Mouse (Mus musculus) regulatory T cell (primary cell): ENCODE results near the gene Syngr1.

Experiments
- in situ Hi-C: fragments of 300-600 bp; cut with MboI, MseI; formaldehyde crosslinking; loops from one replicate; pipeline ENCODE4 v1.15.1; 2025; ENCODE audit warnings: high pct_unique_total_duplicates

Syngr1 gene

DNA sequence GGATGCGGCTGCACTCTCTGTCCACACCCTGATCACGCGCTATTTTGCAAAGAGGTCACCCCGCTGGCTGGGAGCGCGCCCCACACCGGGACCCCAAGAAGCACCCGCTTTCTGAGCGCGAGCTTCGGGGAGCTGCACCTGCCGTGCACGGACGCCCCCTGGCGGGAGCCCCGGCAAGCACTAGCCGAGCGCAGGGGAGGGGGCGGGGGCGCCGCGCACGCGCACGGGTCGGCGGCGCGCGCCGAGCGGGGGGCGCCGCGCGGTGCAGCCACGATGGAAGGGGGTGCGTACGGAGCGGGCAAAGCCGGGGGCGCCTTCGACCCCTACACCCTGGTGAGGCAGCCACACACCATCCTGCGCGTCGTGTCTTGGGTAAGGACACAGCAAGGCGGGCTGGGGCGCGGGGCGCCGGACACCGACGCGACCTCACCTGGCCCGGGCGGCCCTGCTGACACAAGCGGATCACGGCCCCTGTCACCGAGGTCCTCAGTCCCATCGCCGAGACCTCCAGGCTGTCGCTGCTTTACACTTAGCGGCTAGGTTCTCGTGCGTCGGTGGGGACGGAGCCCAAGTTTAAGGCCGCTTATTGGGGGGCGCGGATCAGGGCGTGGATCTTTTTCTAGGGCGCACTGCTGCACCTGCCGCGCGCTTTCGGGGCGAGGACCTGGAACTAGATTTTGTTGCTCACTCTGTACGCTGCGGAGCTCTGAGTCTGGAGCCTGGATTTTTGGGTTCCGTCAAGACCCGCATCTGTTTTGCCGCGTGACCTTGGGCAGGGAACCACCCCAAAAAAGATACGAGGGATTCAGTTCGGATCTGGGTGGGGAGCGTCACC lies at the start of gene Syngr1, which contains the start of gene Rpl3:
Gene Syngr1 (plus strand): TSS at position 214 of the 835 bp plus-strand sequence.
Gene Rpl3 (minus strand): TSS at position 748 of the 835 bp plus-strand sequence.
- in situ Hi-C loops: no loop called here

DNA sequence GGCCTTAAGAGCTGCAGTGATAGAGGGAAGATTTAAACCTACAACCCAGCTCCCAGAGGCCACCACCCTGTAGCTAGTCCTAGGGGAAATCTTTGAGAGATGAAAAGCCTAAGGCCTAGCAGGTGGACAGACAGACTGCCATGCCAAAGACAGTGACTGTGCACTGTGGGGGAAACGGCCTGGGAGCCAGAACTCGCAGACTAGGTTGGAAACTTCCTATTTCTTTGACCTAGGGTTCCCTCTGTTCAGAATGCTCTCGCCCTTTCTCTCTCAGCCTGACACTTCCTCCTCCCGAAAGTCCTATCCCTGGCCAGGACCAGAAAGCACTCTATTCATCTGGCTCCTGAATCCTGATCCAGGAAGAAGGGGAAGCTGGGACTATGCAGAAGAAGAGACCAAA lies 49.0 kb upstream of the Syngr1 start:
- in situ Hi-C loops: no loop called here

DNA sequence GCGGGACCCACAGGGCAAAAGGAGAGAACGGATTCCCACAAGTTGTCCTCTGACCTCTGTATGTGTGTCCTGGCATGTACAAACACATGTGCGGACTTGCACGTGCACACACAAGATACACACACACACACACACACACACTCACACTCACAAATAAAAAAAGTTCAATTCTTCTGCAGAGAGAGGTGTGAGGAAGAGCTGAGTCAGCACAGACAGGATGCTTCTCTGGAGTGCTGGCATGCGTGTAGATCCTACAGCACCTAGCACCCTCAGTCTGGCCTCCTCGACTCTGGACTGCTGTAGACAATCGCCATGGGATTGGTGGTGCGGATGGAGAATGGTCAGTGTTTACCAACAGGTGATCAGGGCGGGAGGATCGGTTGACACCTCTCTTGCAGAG lies 46.9 kb upstream of the Syngr1 start:
- in situ Hi-C loops: no loop called here

DNA sequence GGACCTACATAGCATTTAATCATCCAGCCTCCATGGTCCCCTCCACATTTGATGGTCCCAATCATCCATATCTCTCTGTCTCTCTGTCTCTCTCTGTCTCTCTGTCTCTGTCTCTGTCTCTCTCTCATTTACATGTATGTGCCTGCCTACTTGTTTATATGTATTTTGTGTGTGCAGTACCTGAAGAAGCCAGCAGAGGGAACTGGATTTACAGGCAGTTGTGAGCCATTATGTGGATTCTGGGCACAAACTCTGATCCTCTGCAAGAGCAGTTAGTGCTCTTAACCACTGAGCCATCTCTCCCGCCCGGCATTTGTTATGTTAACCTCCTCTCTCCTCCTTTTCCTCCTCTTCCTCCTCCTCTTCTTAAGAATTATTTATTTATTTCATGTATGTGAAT lies 45.4 kb upstream of the Syngr1 start:
- in situ Hi-C loops: no loop called here

DNA sequence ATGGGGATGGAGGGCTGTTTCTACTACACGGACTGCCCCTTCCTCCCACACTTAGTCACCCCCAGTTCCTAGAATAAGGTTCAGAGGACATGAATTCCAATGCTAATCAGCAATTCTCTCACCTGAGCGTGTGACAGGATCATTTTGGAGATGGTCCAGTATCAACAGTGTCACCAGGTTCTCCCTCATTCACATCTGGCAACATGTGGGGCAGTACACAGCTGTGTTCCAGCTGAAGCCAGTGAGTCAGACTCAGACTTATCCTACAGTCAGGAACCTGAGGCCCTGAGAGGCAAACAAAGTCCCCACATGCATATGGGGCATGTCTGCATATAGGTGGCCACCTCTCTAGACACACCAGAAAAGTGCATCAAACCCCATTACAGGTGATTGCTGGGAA lies 43.9 kb upstream of the Syngr1 start:
- in situ Hi-C loops: no loop called here

DNA sequence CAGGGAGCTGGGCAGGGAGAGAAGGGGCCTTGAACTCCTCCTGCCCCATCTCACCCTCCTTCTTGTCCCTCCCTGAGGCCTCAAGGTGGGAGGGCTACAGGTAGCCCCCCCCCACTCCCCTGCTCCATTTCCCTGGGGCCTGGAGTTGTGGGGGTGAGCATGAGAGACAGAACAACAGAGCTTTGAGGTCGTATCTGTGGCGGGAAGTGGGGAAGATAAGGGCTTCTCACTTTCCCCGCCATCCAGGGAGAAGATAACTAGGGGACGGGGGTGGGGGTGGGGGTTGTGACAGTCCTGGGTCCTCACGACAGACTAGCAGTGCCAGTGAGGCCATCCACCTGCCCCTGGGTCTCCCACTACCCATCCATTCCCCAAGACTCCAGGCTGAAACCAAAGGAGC lies 43.2 kb upstream of the Syngr1 start:
- in situ Hi-C loops: no loop called here

DNA sequence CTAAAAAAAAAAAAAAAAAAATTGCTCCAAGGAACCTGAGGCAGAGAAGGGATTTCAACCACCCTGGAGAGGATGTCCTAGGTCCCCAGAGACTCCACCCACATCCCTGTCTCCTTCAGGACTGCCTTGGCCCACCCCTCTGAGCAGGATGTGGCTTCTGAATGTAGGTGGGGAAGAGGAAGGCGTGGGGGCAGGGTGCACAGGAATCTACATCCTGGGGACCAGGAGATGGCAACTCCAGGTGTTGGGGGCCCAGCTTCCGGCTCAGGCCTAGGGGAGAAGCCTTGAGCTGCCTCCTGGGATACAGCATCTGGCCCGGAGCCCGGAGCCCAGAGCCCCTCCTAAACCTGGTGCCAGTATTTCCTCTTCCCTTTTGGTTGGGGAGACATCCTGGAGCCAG lies 41.0 kb upstream of the Syngr1 start:
- in situ Hi-C loops: loop anchor here (25.0 kb wide), 1 partner anchor 1463 kb away; the partner anchor contains the start of gene Cyth4

DNA sequence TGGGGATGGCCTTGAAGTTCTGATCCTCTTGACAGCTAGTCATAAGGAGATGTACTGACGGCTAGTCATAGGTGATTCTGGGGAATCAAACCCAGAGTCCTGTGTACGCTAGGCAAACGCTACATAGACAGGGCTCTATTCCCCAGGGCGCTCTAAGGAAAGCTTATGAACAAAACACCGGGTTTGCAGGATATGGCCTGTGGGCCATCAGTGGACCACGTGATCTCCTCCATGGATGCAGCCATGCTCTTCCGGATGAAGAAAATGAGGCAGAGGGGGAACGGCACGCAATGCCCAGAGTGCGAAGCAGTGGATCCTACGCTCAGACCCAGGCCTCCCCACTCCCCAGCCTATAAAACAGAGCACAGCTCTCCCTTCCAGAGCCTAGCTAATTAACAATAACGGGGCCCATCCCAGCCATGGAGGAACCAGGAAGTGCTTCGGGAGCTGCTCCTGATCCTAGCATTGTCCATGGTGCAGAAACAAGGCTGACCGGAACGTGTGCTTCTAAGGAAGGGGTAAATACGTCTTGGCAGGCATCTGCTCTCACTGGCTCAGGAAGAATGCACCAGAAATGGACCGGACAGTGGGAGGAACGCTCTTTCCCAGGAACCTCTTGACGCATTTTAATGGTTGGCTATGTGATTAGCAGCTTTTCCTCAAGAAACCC lies 39.9 kb upstream of the Syngr1 start:
- in situ Hi-C loops: loop anchor here (25.0 kb wide), 1 partner anchor 1464 kb away; the partner anchor contains the start of gene Cyth4

DNA sequence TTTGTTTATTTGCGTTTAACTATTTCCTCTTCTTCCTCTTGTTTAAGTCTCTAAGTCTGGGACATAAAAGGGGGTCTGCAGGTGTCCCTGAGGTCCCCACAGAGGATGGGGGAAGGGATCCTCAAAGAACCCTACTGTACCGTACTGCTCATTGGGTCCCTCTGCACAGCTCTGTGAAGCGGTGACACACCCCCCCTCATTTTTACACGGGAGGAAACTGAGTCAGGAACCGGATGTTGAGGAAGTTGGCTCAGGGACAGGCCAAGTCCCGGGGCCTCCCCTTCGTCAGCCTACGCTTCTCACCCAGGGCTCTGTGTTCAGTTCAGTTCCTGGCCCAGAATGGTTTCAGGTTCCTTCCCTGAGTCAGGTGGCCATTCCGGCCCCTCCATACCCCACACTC lies 39.4 kb upstream of the Syngr1 start:
- in situ Hi-C loops: loop anchor here (25.0 kb wide), 1 partner anchor 1464 kb away; the partner anchor contains the start of gene Cyth4

DNA sequence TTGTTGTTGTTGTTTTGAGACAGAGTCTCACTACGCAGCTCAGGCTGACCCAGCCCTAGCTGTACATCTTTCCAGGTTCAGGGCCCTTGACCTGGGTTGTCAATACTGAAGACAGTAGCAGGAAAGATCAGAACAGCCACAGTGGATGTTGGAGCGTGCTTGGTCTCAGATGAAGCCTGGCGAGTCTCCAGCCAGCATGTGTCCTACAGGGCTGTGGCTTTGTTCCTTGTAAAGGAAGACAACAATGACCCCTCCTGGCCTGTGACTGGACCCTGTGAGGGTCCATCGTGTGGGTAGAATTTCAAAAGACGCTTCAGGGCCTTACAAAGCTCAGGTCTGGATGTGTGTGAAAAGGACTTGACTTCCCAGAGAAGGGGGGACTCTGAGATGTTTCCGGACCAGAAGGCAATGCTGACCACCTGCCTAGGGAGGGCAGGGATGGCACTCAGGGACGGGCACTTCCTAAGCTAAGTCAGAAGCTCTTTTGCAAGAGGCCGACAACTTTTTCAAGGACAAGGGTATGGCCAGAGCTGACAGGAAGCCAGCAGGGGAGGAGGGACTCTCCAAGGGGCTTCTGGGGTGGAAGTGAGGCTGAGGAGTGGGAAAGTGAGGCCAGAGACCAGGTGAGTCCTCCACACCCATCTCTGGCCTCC lies 37.6 kb upstream of the Syngr1 start:
- in situ Hi-C loops: loop anchor here (25.0 kb wide), 1 partner anchor 1466 kb away; the partner anchor contains the start of gene Cyth4

DNA sequence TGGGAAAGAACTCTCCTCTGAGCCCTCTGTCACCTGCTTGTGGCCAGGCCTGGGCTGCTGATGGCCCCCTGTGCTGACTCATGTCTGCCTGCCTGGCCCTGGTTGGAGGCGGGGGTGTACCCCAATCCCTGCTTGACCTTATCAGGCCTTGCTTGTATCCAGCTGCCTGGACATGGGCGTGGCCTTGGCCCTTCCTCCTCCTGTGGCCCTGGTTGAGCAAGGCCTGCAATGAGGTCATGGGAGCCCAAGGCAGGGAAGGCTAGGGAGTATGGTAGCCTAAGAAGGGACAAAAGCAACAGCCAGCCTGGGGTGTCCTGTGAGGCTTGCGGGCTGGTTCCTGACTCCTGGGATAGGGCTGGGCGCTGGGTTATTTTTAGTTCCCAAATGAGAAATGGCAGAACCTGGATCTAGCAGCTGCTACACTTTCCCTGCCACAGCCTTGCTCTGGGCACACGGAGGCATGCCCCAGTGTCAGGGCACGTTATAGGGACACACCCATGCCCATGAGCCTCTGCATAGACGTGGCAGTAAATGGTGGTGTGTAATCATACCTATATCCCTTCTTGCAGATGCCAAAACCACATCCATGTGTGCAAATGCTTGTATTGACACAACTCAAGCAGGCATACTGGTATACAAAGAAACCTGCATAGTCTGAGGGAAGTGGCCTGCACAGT lies 37.0 kb upstream of the Syngr1 start:
- in situ Hi-C loops: loop anchor here (25.0 kb wide), 1 partner anchor 1467 kb away; the partner anchor contains the start of gene Cyth4

DNA sequence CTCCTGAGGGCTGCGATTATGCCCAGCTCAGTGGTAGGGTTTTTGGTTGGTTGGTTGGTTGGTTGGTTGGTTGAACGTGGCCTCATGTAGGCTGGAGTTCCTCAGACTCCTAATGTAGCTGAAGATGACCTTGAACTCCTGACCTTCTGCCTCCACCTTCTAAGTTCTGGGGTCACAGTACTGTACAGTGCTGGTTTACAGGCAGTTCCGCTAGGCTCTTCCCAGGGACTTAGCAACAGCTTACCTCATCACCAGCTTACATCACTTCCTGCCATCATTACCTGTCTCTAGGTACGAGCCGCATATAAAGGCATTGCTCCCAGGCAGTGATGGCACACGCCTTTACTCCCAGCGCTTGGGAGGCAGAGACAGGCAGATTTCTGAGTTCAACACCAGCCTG lies 33.0 kb upstream of the Syngr1 start:
- in situ Hi-C loops: loop anchor here (25.0 kb wide), 1 partner anchor 1471 kb away; the partner anchor contains the start of gene Cyth4

DNA sequence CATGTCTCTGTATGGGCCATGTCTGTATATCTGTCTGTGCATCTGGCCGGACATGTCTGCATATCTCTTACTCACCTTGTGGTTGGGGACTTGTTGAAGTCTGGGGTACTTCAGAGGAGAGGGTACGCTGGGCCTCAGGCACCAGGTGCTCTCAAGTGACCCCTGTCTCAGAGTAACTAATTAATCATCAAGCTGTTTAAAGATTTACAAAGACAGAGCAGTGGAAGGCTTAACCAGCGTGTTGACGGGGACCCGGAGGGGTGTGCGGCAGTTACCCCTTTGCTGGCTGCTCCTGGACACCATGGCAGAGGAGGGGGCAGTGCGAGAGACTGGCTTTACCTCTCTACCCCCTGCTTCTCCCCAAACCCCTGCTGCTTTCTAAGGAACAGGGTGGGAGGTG lies 31.5 kb upstream of the Syngr1 start:
- in situ Hi-C loops: loop anchor here (5.0 to 25.0 kb wide), 2 partner anchors 37 to 1472 kb away; partner anchors contain the start of gene Cyth4

DNA sequence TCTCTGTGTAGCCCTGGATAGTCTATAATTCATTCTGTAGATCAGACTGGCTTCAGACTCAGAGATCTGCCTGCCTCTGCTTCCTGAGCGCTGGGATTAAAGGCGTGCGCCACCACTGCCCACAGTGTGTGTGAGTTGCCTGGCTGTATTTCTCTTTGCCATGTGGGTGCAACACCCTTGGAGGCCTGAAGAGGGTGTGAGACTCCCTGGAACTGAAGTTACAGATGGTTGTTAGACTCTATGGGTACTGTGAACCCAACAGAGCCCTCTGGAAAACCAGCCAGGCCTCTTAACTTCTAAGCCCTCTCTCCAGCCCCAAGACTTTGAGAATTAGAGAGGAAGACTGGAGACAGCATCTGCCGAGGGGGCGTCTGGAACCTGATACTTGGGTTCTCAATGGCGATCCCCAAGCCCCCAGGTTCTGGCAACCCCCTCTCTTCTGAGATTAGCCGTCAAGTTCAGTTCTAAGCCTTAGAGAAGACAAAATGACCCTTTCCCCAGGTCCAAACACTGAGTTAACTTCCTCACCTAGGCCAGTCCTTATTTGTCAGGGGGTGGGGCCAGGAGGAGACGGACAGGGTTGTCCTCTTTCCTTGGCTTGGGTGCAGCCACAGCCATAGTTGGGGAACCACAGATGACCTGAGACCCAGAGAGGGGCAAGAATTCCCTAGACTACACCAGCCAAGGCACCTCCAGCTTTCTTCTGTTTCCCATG lies 30.6 kb upstream of the Syngr1 start:
- in situ Hi-C loops: loop anchor here (5.0 to 25.0 kb wide), 2 partner anchors 38 to 1473 kb away; partner anchors contain the start of gene Cyth4

DNA sequence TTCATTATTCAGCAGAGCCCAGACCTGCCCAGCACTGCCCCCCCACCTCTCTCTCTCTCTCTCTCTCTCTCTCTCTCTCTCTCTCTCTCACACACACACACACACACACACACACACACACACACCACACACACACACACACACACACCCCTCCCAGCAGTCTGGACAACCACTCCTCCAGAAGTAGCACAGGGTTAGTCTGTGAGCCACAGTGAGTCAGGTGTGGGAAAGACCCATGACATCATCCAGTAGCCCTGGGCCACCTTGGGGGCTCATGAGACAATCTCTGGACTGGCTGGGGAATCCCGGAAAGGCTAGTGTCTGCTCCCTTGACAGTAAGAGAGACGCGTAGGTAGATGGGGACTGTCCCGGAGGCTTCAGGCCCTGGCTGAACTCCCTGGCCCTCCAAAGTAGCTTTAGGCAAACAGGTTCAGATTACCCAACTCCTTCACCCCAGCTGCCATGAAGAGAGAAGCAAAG lies 30.0 kb upstream of the Syngr1 start:
- in situ Hi-C loops: loop anchor here (5.0 to 25.0 kb wide), 2 partner anchors 39 to 1474 kb away; partner anchors contain the start of gene Cyth4

DNA sequence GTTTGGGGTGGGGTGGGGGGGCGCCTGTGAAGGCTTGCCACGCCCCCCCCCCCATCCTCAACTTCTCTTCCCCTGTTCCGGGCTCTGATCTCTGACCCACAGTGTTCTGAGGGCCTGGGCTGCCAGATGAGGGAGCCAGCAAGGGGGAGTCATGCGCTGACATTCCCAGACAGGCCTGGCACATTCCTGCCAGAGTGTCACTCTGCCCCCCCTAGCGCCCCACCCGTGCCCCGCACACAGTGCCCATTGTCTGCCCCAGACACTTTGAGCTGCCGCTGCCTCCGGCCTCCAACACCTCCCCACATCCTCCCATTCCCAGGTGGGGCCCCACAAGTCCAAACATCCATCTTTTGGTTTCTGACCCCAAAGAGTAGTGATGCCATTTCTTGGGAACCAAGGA lies 28.8 kb upstream of the Syngr1 start:
- in situ Hi-C loops: loop anchor here (5.0 to 25.0 kb wide), 2 partner anchors 40 to 1475 kb away; partner anchors contain the start of gene Cyth4

DNA sequence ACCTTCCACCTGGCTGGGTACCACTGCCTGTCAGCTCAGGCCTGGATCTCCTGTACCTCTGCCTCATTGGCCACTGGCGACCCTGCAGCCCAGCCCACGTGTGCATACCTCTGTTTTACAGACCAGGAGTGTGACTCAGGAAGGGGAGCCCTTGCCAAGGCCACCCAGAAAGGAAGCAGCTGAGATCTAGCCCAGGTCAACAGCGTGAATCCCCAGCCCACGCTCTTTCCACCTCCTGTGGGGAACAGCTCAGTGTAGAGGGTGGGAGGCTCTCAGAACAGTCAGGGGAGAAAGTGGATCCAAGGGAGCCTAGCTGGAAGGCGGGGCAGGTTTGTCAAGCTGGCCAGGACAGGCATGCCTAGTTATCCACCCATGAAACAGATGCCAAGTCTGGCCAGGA lies 28.3 kb upstream of the Syngr1 start:
- in situ Hi-C loops: loop anchor here (5.0 to 25.0 kb wide), 2 partner anchors 41 to 1476 kb away; partner anchors contain the start of gene Cyth4

DNA sequence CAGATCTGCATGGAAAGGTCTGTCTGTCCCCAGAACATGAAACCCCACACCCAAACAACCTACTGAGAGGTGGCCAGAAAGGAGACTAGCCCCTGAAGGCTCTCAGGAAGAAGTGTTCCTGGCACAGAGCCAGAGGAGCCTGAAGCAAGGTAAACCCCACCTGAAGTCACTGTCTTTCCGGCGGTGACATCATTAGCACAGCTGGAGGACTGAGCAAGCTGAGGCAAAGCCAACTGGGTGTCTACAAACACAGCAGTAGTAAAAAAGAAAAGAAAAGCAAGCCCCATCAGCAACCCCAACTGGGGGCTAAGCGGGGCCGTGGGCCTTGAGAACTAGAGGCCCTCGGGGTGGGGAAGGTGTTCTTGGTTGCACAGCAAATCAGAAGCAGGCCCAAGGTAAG lies 26.2 kb upstream of the Syngr1 start:
- in situ Hi-C loops: loop anchor here (5.0 to 25.0 kb wide), 3 partner anchors 43 to 1478 kb away; partner anchors contain the start of gene Cyth4

DNA sequence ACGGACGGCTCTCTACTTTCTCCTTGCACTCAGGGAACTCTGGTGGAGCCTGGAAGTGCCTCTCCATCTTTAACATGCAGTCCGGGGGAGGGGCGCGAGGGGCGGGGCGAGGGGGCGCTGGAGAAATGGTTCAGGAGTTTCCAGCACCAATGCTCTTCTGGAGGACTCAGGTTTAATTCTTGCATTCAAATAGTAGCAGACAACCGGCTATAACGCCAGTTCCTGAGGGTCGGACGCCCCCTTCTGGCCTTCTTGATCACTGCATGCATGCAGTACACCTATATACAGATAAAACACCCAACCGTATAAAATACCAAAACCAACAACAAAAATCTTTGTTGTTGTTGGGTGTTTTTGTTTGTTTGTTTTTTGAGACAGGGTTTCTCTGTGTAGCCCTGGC lies 25.7 kb upstream of the Syngr1 start:
- in situ Hi-C loops: loop anchor here (5.0 to 25.0 kb wide), 2 partner anchors 123 to 1478 kb away; partner anchors contain the start of gene Cyth4

DNA sequence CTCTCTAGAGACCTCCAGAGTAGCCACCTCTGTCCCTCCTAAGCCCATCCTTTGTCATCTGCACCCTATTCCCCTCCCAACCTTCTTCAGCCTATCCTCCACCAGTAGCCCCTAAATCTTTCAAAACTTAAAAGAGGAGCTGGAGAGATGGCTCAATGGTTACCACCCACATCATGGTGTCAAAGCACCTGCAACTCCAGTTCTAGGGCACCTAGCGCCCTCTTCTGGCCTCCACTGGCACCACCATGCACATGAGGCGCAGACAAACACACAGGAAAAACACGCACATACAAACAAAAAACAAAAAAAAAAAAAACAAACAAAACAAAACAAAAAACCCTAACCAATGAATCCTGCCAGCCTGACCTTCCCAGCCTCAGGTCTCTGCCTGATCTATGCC lies 24.6 kb upstream of the Syngr1 start:
- in situ Hi-C loops: loop anchor here (5.0 to 25.0 kb wide), 2 partner anchors 124 to 1479 kb away; partner anchors contain the start of gene Cyth4
